Mouse (Mus musculus) central nervous system, embryonic 11.5 days (tissue): Measurements from ENCODE around the gene Gm6121. TPM values are rescaled to one million over a fixed set of nuclear protein-coding genes. Genes with fewer than 3 reads are reported as not detected.

Source experiments
- polyA plus RNA-seq: library from polyadenylated mRNA; depleted of rRNA; stranded (reverse); fragments of >200 nt; gene quantifications from 2 replicates; pipeline ENCODE4 v1.2.3, GENCODE M21; 2012; rRNA removed

The Gm6121 gene
- not detected in 2 replicates for polyA plus RNA-seq

DNA sequence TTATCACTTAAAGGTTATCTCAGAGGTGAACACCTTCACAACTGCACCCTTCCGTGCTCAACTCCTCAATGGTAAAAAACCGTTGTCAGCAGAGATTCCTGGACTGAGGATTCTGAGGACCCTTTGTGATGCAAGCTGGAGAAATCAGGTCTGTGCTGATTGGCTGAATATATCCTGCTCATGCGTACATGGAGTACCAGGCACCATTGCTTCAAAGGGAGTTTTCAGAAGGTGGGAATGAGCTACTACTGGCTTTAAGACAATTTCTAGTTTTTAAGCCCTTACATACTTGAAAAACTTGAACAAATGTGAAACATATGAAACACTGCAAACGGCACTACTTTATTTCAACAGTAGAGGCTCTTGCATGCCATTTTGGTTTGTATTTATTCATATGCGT, at the start of gene Gm6121:
Gene Gm6121 (minus strand): TSS at position 101 of the 400 bp plus-strand sequence.

Other genes starting within 250 kb of the Gm6121 start
- gene Gm14525, start 233.1 kb downstream of the Gm6121 start, polyA plus RNA-seq: not detected in 2 replicates